Mouse (Mus musculus): ENCODE measurements at regions not wholly inside any gene's neighbourhood (a gene's known extent, or its start where the extent isn't known, plus 50 kb on each side); places are given as distances from the start of the nearest gene placed in this dataset.

DNA sequence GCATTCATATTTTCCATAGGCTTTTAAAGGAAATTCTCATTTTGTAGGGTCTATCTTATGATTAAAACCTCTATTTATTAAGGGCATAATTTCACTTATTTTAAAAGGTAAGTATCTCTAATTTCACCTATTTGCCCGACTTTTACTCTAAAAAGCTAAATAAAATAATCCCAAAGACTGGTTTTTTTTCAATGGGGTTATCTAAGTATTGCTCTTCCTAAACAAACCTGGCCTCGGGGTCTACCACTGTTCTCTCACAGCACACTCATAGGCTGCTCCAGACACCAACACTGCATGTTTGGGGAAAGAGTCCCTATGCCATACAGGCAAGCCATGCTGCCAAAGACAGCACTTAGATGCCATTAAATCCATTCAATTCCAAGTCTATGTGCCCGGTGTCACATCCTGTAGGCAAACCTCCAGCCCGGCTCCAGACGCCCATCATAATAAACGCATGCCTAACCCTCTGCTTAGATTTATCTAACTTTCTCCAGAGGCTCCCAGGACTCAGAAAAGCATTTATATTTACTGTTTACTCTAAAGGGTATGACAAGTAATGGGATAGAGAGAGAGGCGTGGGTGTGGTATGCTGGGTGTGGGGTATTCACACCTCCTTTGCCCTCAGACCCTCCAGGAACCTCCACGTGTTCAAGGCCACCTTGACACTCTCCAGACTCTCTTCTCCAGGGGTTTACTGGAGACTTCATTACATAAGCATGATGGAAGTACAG, 62.5 kb upstream of the Cpm start:
- no peak for TF ChIP-seq CTCF (IDR thresholded peaks at IDR 0.05; ENCODE audit: low read depth)
- no peak for TF ChIP-seq EP300 (IDR thresholded peaks at IDR 0.05; ENCODE audit: low read depth)
